Mouse (Mus musculus): ENCODE data around the gene Phf19. TPM values are rescaled to one million over a fixed set of nuclear protein-coding genes. Genes with fewer than 3 reads are reported as not detected.

Phf19 gene
- polyA plus RNA-seq, 1 experiment: 13.4 TPM

DNA sequence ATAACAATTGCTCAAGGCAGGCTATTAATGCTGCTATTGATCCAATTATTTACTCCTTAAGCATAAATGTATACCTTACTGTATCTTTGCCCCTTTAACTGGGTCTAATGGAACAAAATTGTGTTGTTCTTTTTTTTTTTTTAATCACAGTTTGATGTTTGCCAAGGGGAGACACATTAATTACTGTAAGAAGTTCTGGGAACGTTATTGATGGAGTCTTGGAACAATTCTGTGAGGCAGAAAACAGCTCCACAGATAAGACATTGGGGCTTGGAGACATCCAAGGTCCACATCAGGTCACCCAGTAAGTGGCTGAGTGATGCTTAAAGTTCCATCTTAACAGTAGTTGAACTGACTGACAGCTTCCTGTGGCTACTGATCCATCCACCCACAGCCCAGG is 43.6 kb upstream of the Phf19 start:
- peaks cover 24% of the 10 kb centered on the region for H3K4me1 ChIP-seq (ENCODE audit: control insufficient read depth, insufficient read depth, low read length)
- TF ChIP-seq CTCF (IDR thresholded peaks at IDR 0.05; ENCODE audit: low read depth, low read length) (no peak), POLR2A (IDR thresholded peaks at IDR 0.05; ENCODE audit: borderline replicate concordance, low read depth, low read length) (no peak)
- no peak overlapping the region for H3K27ac ChIP-seq (ENCODE audit: insufficient read depth, low read depth, low read length)

GRCm38 (mm10) chr2:34956941-34957340 is 43.1 kb upstream of the Phf19 start:
- Histone ChIP-seq H3K27ac (ENCODE audit: insufficient read depth, low read depth, low read length) (no peak overlapping the region), H3K4me3 (ENCODE audit: insufficient read depth, low read length) (no peak overlapping the region), H3K4me1 (ENCODE audit: control insufficient read depth, insufficient read depth, low read length) (peaks cover 19% of the 10 kb centered on the region)
- TF ChIP-seq CTCF (IDR thresholded peaks at IDR 0.05; ENCODE audit: low read depth, low read length) (0 out of 2 replicates have a peak, but pooled peaks have one; percentile 15), POLR2A (IDR thresholded peaks at IDR 0.05; ENCODE audit: borderline replicate concordance, low read depth, low read length) (no peak)

More for the DNA sequence above, 43.6 kb upstream of the Phf19 start:
- H3K4me3 ChIP-seq (ENCODE audit: insufficient read depth, low read length): no peak overlapping the region

DNA sequence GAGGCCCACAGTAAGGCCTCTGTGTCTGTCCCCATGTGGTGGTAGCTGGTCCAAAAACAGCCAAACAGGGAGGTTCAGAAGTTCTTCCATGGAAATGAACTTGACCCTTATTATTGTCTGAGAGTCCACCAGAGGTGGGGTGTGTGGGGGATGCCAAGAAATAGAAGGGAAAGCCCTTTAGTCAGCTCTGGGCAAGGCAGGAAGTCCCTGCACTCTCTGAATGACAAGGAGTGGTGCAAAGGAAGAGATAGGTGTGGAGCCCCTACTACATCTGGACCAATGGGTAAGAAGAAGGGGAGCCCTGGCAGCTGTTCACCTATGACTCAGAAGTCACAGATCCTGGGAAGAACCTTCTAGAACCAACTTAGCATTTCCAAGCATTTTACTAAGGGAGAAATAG is 40.5 kb upstream of the Phf19 start:
- Histone ChIP-seq H3K4me1 (ENCODE audit: control insufficient read depth, insufficient read depth, low read length) (peaks cover 15% of the 10 kb centered on the region), H3K27ac (ENCODE audit: insufficient read depth, low read depth, low read length) (no peak overlapping the region), H3K4me3 (ENCODE audit: insufficient read depth, low read length) (no peak overlapping the region)
- TF ChIP-seq POLR2A (IDR thresholded peaks at IDR 0.05; ENCODE audit: borderline replicate concordance, low read depth, low read length): no peak
- TF ChIP-seq CTCF (IDR thresholded peaks at IDR 0.05; ENCODE audit: low read depth, low read length): no peak

- H3K4me1 ChIP-seq (ENCODE audit: control insufficient read depth, insufficient read depth, low read length): peaks cover 12% of the 10 kb centered on the region
- no peak overlapping the region for H3K4me3 ChIP-seq (ENCODE audit: insufficient read depth, low read length)
- H3K27ac ChIP-seq (ENCODE audit: insufficient read depth, low read depth, low read length): no peak overlapping the region
- no peak for TF ChIP-seq CTCF (IDR thresholded peaks at IDR 0.05; ENCODE audit: low read depth, low read length)
Measured at GRCm38 (mm10) chr2:34953547-34954116, 39.8 kb upstream of the Phf19 start.

GRCm38 (mm10) chr2:34953018-34953417 is 39.2 kb upstream of the Phf19 start:
- Histone ChIP-seq H3K27ac (ENCODE audit: insufficient read depth, low read depth, low read length) (no peak overlapping the region), H3K4me1 (ENCODE audit: control insufficient read depth, insufficient read depth, low read length) (peaks cover 6% of the 10 kb centered on the region), H3K4me3 (ENCODE audit: insufficient read depth, low read length) (no peak overlapping the region)
- TF ChIP-seq CTCF (IDR thresholded peaks at IDR 0.05; ENCODE audit: low read depth, low read length): no peak
- no peak for TF ChIP-seq POLR2A (IDR thresholded peaks at IDR 0.05; ENCODE audit: borderline replicate concordance, low read depth, low read length)

GRCm38 (mm10) chr2:34951469-34951868 is 37.6 kb upstream of the Phf19 start:
- H3K4me1 ChIP-seq (ENCODE audit: control insufficient read depth, insufficient read depth, low read length): no peaks in the 10 kb centered on the region
- TF ChIP-seq CTCF (IDR thresholded peaks at IDR 0.05; ENCODE audit: low read depth, low read length): no peak
- no peak for TF ChIP-seq POLR2A (IDR thresholded peaks at IDR 0.05; ENCODE audit: borderline replicate concordance, low read depth, low read length)
- H3K4me3 ChIP-seq (ENCODE audit: insufficient read depth, low read length): no peak overlapping the region
- H3K27ac ChIP-seq (ENCODE audit: insufficient read depth, low read depth, low read length): no peak overlapping the region

DNA sequence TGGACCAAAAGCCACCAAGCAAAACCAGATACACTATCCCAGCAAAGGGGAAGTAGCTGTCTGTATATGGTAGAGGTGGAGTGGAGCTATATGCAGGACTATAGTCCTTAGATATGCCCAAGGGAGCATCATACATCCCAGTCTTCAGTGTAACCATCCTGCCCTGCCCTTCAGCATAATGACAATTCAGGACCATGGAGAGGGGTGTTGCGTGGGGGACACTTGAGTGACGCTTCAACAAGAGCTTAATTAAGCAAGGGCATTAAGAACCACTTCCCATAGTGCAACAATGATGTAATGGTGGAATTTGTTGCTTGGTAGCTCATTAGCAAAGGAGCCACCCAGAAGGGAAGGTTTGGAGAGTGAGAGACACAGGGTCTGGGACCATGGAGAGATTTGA is 34.8 kb upstream of the Phf19 start:
- Histone ChIP-seq H3K4me1 (ENCODE audit: control insufficient read depth, insufficient read depth, low read length) (peaks cover 26% of the 10 kb centered on the region), H3K4me3 (ENCODE audit: insufficient read depth, low read length) (no peak overlapping the region), H3K27ac (ENCODE audit: insufficient read depth, low read depth, low read length) (no peak overlapping the region)
- TF ChIP-seq CTCF (IDR thresholded peaks at IDR 0.05; ENCODE audit: low read depth, low read length) (no peak), POLR2A (IDR thresholded peaks at IDR 0.05; ENCODE audit: borderline replicate concordance, low read depth, low read length) (no peak)

DNA sequence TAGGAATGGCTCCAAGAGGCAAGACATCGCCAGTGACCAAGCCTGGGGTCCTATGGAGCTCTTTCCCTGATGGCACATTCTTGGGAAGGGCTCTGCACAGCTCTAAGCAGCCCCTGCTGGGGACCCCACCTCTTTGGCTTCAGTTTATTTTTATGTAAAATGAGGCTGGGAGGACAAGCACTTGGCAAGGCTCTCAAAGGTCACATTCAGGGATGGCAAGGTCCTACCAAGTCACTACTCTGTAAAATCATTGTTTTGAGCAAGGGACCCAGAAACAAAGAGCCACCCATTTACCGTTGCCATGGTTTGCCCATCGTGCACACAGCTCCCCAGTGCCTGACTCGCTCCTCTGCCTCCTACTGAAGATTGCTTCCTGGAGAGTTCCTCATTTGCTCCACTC is 32.2 kb upstream of the Phf19 start:
- no peak overlapping the region for H3K27ac ChIP-seq (ENCODE audit: insufficient read depth, low read depth, low read length)
- peaks cover 30% of the 10 kb centered on the region for H3K4me1 ChIP-seq (ENCODE audit: control insufficient read depth, insufficient read depth, low read length)
- no peak overlapping the region for H3K4me3 ChIP-seq (ENCODE audit: insufficient read depth, low read length)
- no peak for TF ChIP-seq POLR2A (IDR thresholded peaks at IDR 0.05; ENCODE audit: borderline replicate concordance, low read depth, low read length)
- TF ChIP-seq CTCF (IDR thresholded peaks at IDR 0.05; ENCODE audit: low read depth, low read length): no peak

GRCm38 (mm10) chr2:34945580-34945979 is 31.8 kb upstream of the Phf19 start:
- no peak overlapping the region for H3K27ac ChIP-seq (ENCODE audit: insufficient read depth, low read depth, low read length)
- TF ChIP-seq POLR2A (IDR thresholded peaks at IDR 0.05; ENCODE audit: borderline replicate concordance, low read depth, low read length) (no peak), CTCF (IDR thresholded peaks at IDR 0.05; ENCODE audit: low read depth, low read length) (no peak)
- no peak overlapping the region for H3K4me3 ChIP-seq (ENCODE audit: insufficient read depth, low read length)
- H3K4me1 ChIP-seq (ENCODE audit: control insufficient read depth, insufficient read depth, low read length): peaks cover 30% of the 10 kb centered on the region

DNA sequence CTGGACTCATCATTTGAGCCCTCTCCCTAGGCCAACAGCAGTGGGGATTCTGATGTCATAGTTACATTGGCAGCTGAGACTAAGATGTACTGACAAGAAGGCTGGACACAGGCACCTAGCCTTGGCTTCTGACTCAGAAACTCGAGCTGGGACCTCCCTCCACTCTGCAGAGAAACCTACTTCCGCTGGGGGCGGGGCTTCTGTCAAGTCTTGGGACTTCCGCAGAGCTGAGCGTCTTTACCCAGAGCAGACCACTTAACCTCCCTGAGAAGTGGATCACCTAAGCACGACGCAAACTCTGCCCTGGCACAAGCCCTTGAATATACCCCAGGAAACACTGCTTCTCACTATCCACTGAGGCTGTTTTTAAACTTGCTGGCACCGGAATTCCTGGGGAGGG is 30.9 kb upstream of the Phf19 start:
- Histone ChIP-seq H3K4me1 (ENCODE audit: control insufficient read depth, insufficient read depth, low read length) (peaks cover 30% of the 10 kb centered on the region), H3K4me3 (ENCODE audit: insufficient read depth, low read length) (no peak overlapping the region), H3K27ac (ENCODE audit: insufficient read depth, low read depth, low read length) (no peak overlapping the region)
- no peak for TF ChIP-seq CTCF (IDR thresholded peaks at IDR 0.05; ENCODE audit: low read depth, low read length)
- TF ChIP-seq POLR2A (IDR thresholded peaks at IDR 0.05; ENCODE audit: borderline replicate concordance, low read depth, low read length): no peak

All from bone marrow macrophage, adult 2 months (primary cell).